Mouse (Mus musculus): ENCODE results near the gene Atxn7.

Gene Atxn7

DNA sequence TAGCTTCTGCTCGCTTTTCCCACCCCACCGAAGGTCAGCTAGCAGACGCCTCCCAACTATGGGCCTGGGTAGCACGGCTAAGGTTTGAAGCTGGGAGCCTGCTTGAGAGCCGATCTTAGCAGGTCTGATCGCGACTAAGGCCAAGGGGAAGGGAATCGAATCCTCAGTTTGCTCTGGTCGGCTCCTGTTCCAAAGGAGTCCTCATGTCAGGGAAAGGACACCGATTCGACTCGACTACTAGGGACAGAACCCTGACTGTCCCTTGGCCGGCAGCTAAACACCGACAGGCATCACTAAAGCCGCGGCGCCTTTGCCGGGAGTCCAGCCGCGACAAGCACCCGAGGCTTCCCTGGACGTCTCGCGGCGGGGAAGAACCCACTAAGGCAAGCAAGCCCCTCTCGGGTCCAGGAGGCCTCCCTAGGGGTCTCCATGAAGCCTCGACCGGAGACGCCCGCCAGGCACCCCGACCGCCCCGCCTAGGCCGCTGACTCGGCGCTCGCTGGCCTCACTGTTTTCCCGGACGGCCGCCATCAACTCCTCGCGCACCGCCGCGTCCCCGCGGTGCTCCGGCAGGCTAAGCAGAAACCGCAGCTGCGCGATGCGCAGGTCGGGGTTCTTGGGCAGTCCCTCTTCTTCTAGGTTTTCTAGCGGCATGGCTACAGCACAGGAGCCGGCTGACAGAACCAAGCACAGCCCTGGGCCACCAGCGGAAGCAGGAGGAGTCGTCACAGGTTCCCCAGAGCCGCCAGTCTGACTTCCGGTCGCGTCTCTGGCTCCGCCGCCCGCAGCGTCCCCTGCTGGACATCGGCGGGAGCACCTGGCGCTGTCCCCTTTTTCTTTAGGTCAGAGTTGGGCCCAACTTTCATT, 159.2 kb downstream of the Atxn7 start, which contains the start of gene Psmd6:
Gene Psmd6, minus strand, starts transcription at position 755 of the 867 bp plus-strand sequence.
- DNase-seq (ENCODE audit: low spot score) = peak; percentile 91
